Mouse (Mus musculus) frontal cortex, postnatal 36 days (tissue): ENCODE results near the gene Wdr25.
"Not testable (repeated sequence)": the region's sequence is repeated elsewhere in the genome, so short reads cannot be mapped to it uniquely, and the experiment has no call there.

Experiments used
- DNase-seq, 2 experiments: peaks; one replicate each; pipeline ENCODE4 v3.0.0; 2022; ENCODE audit warnings: low spot score in 2 of 2

The Wdr25 gene

GRCm38 (mm10) chr12:108892989-108893714 lies at the start of gene Wdr25:
Gene Wdr25, plus strand, starts transcription at chr12:108893631.
- no peak for DNase-seq

DNA sequence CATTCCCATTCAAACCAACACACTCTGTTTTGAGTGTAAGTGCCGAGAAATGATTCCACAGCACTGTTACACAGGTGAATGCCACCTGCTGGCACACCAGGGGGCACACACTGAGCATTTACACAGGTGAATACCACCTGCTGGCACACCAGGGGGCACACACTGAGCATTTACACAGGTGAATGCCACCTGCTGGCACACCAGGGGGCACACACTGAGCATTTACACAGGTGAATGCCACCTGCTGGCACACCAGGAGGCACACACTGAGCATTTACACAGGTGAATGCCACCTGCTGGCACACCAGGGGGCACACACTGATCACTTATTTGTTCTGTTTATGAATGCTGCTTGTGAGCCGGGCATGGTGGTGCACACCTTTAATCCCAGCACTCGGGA lies 45.4 kb upstream of the Wdr25 start:
- DNase-seq: not testable (repeated sequence)

DNA sequence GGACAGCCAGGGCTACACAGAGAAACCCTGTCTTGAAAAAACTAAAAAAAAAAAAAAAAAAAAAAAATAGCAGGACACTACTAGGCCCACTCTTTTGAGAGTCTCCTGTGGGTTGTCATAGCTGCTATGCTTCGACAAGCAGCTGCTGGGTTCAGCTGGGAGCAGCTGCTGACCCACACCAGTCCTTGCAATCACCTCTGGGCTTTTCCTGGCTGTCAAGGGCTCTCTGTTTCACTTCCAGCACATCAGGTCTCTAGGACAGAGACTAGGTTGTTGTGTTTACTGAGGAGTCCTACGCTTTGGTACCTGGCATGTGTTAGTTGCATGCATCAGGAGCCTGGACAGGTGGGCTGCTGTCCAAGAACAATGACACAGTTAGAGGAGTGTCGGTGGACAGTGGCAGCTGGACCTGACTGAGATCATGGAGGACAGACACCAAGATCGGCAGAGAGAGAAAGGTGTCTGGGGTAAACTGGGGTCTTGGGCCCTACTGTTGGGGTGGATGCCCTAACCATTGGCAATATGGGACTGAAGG lies 43.9 kb upstream of the Wdr25 start:
- DNase-seq: no peak

GRCm38 (mm10) chr12:108850129-108850528 lies 43.3 kb upstream of the Wdr25 start:
- DNase-seq: no peak

DNA sequence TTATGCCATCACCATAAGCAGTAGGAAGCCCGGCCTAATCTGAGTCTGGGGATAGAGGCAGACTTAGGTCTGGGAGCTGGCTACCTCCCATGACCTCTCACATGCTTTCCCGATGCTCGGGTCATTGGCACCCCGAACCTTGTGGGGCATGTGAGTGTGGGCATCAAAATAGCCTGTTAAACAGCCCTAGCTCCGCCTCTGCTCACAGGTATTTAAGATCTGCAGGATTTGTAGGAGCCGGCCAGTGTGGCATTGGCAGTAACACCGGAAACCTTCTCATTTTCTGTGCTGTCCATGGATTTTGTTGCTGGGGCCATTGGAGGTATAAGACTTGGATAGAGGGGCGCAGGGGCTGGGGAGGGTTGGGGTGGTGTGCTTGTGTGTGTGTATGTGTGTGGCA lies 42.5 kb upstream of the Wdr25 start:
- DNase-seq: no peak

- no peak for DNase-seq
Measured at GRCm38 (mm10) chr12:108852822-108853221, 40.6 kb upstream of the Wdr25 start.

DNA sequence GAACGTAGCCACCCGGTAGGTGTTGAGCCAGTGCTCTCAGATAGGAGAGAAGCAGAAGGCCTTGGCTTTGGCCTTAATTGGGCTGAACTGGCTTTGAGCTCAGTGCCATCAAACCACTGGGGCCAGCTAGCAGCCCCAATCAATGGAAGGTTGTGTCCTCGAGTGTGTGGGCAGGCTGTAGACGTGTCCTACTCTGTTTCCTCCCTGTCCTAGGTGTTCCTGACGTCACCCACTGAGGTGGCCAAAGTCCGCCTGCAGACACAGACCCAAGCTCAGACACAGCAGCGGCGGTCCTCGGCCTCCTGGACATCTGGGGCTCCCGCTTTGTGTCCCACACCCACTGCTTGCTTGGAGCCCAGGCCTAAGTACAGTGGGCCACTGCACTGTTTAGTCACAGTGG lies 38.4 kb upstream of the Wdr25 start:
- DNase-seq: no peak

DNA sequence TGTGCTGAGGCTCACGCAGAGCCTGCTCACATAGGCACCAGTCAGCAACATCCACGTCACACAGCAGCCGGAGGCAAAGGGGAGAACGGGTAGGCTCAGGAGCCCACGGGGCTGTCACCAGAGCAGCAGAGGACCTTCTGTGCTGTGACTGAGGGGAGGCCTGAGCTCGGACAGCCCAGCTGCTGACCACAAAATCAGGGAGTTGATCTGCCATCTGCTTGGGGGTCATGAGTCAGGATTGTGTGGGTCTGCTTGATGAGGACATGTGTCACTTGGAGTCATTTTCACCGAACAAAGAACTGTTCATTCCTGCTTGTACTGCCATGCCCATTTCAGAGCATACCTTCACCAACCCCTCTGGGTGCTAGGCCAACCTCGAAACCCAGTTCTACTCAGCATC lies 37.2 kb upstream of the Wdr25 start:
- no peak for DNase-seq

- DNase-seq: no peak
Measured at GRCm38 (mm10) chr12:108857109-108857508, 36.3 kb upstream of the Wdr25 start.

GRCm38 (mm10) chr12:108857589-108858184 lies 35.7 kb upstream of the Wdr25 start:
- no peak for DNase-seq

GRCm38 (mm10) chr12:108858486-108858885 lies 34.9 kb upstream of the Wdr25 start:
- DNase-seq: no peak

DNA sequence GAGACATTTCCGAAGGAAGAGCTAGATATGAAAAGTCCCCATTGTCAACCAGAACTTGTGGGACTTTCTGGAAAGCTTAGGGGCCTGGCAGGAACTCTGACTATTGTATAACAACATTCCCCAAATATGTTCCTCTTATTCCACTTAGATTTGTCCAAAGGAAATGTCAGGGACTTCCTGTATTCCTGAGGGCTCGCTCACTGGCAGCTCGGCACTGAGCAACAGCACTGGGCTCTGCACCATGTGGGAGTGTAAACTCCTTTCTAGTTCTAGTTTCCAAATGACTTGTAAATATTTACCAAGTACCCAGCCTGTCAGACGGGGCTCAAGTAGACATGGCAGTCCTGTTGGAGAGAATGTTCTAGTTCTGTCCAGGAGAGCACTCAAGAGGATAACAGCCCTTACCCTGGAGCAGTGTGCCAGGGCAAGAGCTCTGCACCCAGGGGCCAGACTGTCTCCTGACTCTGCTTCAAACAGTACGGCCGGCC lies 28.4 kb upstream of the Wdr25 start:
- DNase-seq: no peak

GRCm38 (mm10) chr12:108869575-108869974 lies 23.9 kb upstream of the Wdr25 start:
- DNase-seq: no peak

GRCm38 (mm10) chr12:108873122-108873521 lies 20.3 kb upstream of the Wdr25 start:
- DNase-seq: no peak

DNA sequence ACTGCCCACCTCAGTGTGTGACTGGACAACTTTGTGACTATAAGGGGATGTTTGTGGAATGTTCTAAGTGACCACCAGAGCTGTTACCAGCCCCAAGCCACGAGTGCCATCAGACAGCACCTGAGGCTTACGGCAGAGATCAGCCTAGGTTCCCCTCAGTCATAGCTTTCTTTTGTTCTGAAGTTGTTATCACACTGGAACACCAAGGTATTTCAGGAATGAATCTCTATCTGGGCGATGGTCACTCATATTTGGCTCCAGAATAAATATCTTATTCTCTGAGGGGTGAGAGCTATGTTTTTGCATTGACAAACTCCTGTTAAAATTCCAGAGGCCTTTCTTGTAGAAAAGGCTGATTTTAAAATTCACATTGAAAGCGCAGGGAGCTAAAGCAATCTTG lies 14.3 kb upstream of the Wdr25 start:
- no peak for DNase-seq

GRCm38 (mm10) chr12:108880606-108881005 lies 12.8 kb upstream of the Wdr25 start:
- no peak for DNase-seq

DNA sequence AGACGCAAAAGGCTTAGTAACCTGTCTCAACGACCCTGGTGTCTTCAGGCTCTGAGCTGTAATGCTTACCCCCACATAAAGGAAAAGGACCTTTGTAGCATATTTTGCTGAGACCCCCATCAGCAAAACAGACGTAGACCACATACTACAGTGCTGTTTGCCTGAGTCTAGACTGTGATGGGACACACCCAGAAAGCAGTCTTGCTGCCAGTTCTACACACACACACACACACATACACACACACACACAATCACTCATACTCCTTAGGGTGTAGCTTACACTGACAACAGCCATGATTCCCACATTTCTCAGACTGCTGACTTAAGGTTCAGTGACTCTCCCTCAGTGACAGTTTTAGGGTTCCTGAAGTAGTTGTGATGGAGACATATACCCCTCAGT lies 12.2 kb upstream of the Wdr25 start:
- DNase-seq: no peak

DNA sequence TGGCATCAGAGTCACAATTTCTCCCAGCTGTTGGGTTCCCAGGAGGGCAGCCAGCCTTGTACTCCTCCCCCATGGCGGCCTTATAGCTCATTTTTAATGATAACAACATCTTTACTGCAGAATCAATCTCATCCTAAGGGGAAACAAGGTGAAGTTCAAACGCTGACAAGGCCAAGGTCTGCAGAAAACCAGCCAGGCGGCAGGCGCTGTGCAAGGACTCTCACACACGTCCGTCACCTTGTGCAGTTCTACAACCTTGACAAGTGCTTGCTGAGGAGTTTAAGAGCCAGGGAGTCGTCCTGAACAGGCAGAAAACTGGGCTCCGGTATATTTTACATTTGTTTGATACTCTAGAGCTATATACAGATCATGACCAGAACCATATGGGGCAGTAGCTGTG lies 10.7 kb upstream of the Wdr25 start:
- no peak for DNase-seq

DNA sequence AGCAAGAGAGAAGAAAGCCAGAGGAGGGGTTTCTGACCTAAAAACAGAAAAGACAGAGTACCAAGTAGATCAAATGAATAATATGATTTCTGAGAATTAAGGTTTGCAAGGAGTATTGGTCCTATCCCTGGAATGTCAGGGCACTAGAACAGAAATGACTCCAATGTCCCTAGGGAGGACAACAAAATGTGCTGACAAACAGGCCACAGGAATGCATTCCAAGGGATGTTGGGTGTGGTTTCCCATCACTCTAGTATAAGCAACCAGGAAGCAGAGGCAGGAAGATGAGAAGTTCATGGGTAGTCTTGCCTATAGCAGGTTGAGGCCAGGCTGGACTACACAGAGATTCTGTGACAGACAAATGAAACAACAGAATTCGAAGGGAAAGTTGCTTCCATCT lies 7.5 kb upstream of the Wdr25 start:
- no peak for DNase-seq

- DNase-seq: no peak
Measured at GRCm38 (mm10) chr12:108887077-108887476, 6.4 kb upstream of the Wdr25 start.

DNA sequence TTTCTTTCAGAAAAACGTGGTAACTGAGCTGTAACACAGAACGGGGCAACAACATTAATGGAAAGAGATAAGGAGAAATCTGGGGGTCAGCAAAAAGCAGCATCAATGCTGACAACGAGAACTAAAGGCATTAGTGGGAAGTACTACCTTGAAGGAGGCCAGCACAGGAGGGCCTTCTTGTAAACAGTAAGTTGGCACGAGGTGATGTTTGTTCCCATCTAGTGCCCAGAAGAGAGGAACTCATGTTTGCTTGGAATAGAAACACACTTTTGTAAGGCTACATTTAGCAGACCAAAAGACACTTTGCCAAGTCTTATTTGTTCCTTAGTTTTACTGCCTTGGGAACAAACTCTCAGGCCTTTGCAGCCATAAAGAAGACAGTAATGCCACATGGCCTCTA lies 4.8 kb upstream of the Wdr25 start:
- DNase-seq: no peak

DNA sequence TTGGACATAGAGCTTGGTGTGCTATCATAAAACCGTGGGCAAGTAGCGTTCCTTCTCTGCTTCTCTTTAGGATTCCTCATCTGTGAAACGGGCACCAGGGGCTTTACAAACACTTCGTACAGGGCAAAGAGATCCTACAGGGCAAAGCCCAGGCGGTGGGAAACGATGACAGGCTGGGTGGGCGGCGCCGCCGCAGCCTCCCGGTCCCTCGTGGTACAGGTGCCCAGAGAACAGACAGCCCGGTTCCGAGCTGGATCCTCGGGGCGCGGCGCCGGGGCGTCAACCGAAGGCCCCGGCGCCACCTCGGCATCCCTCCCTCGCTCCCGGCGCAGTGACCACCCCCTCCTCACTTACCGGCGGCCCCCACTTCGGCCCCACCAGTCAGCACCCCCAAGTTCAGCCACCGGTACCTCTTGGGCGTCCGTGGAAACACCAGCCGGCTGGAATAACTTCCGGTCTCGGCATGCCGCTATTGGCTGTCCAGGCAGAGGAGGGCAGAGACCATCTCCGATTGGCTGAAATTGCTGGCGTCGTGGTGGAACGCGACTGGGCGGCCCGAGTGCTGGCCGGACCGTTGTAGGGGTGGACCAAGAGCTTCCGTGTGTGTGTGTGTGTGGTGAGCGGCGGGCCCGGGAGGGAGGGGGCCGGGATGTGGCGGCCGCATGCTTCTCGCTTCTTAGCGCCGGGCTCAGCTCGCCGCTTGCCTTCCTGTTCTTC lies 442 bp downstream of the Wdr25 start, which contains the start of gene Wars:
Gene Wars (minus strand): TSS at position 460 of the 717 bp plus-strand sequence.
- DNase-seq: peak; percentile 94 to 96

DNA sequence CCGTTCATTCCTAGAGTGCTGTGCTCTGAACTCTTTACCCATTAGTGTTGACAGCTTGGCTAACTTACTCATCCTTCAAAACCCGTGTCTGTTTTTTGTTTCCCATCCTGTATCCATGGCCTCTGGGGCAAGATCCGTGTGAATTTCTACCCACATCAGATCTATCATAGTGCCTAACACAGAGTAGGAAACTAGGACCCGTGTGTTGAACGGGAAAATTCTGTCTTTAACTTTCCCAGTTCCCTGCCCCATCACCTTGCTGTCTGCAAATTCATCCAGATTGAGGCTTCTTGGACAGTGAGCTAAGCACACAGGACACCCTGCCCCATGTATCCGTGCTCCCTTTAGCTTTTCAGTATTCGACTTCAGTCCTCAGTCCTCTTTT lies 993 bp downstream of the Wdr25 start:
- no peak for DNase-seq
